ENCODE assay signal across 8 mouse cellular contexts in the genomic region with DNA sequence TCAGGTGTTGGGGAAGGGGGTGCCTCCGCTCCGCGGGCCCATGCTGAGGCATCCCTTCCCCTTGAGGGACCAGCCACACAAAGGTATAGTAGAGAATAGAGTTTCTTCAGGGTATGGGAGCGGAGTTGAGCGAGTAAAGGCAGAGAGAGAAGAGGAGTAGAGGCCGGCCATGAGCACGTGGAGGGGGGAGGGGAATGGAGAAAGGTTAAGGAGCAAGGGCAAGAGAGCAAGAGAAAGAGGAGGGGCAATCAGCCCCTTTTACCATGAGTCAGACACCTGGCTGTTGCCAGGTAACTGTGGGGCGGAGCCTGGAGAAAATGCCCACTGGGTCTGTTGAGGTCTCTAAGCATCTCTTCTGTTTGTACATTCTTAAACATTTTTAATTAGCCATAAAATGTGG. TPM values are rescaled to one million over a fixed set of nuclear protein-coding genes. Genes with fewer than 3 reads are reported as not detected.
DNase-seq lines count a peak whose midpoint lies in the region; ATAC-seq and TF ChIP-seq lines count a peak whose summit lies in the region.

No protein-coding gene starts in this region.

- no peaks in the 10 kb centered on the region for H3K36me3 ChIP-seq in embryonic facial prominence, embryonic 14.5 days (ENCODE audit: control insufficient read depth, insufficient read depth, low read length)
- no peaks in the 10 kb centered on the region for H3K36me3 ChIP-seq in intestine, postnatal 0 days (ENCODE audit: control insufficient read depth, insufficient read depth)
- no peaks in the 10 kb centered on the region for H3K36me3 ChIP-seq in neural tube, embryonic 13.5 days

- peaks cover 11% of the 10 kb centered on the region for H3K4me1 ChIP-seq in embryonic facial prominence, embryonic 14.5 days (ENCODE audit: control insufficient read depth, insufficient read depth, low read length)
- H3K4me1 ChIP-seq in intestine, postnatal 0 days (replicated peaks; ENCODE audit: control insufficient read depth, insufficient read depth, low read length), result peaks cover 13% of the 10 kb centered on the region
- peaks cover 53% of the 10 kb centered on the region for H3K4me1 ChIP-seq in neural tube, embryonic 13.5 days (replicated peaks)

- H3K4me3 ChIP-seq in layer of hippocampus, adult 2 months, result peak overlapping the region; percentile 95
- H3K4me3 ChIP-seq in embryonic facial prominence, embryonic 14.5 days (ENCODE audit: low read depth, low read length), result peak overlapping the region; percentile 75
- H3K4me3 ChIP-seq in intestine, postnatal 0 days (ENCODE audit: low read depth, low read length), result peak overlapping the region; percentile 74; the same call in 1 of the 2 replicates
- peak overlapping the region; percentile 65 for H3K4me3 ChIP-seq in neural tube, embryonic 13.5 days

- no peak for DNase-seq in layer of hippocampus, adult 2 months (ENCODE audit: low spot score in 2 of 2)
- no peak for DNase-seq in layer of hippocampus, postnatal 36 days
- DNase-seq in embryonic facial prominence, embryonic 14.5 days (ENCODE audit: low spot score), result no peak
- DNase-seq in layer of hippocampus, postnatal 25 days (ENCODE audit: extremely low spot score in 1 of 2, low spot score in 1 of 2), result no peak
- no peak for DNase-seq in urinary bladder, adult 18-20 months (ENCODE audit: low spot score in 2 of 2)

- WGBS in embryonic facial prominence, embryonic 14.5 days, result 11% methylated on average over 8 of the region's 8 CpGs
- WGBS in intestine, postnatal 0 days, result 25% methylated on average over 8 of the region's 8 CpGs
- 19% methylated on average over 8 of the region's 8 CpGs for WGBS in neural tube, embryonic 13.5 days

- H3K4me2 ChIP-seq in embryonic facial prominence, embryonic 14.5 days (ENCODE audit: low read depth, low read length), result peak overlapping the region; percentile 80
- peak overlapping the region; percentile 93 for H3K4me2 ChIP-seq in intestine, postnatal 0 days (replicated peaks; ENCODE audit: low read depth)
- peak overlapping the region; percentile 91 for H3K4me2 ChIP-seq in neural tube, embryonic 13.5 days

- H3K27me3 ChIP-seq in embryonic facial prominence, embryonic 14.5 days (replicated peaks; ENCODE audit: control insufficient read depth, insufficient read depth, low read length), result no peaks in the 10 kb centered on the region
- no peaks in the 10 kb centered on the region for H3K27me3 ChIP-seq in intestine, postnatal 0 days (replicated peaks; ENCODE audit: control insufficient read depth, insufficient read depth, low read length)
- no peaks in the 10 kb centered on the region for H3K27me3 ChIP-seq in neural tube, embryonic 13.5 days

- no peaks in the 10 kb centered on the region for H3K9me3 ChIP-seq in embryonic facial prominence, embryonic 14.5 days (ENCODE audit: control insufficient read depth, low read length)
- H3K9me3 ChIP-seq in intestine, postnatal 0 days (ENCODE audit: control insufficient read depth), result no peaks in the 10 kb centered on the region
- no peaks in the 10 kb centered on the region for H3K9me3 ChIP-seq in neural tube, embryonic 13.5 days

- ATAC-seq in embryonic facial prominence, embryonic 14.5 days (ENCODE audit: low read depth), result no peak
- no peak for ATAC-seq in intestine, postnatal 0 days
- no peak for ATAC-seq in neural tube, embryonic 13.5 days (ENCODE audit: low read depth)
- ATAC-seq in megakaryocyte progenitor cell, adult 5-6 weeks (replicated peaks; ENCODE audit: poor library complexity), result no peak

- TF ChIP-seq CTCF in layer of hippocampus, adult 2 months (conservative IDR thresholded peaks at IDR 0.05), result no peak
- no peak for TF ChIP-seq CTCF in intestine, postnatal 0 days (IDR thresholded peaks at IDR 0.05; ENCODE audit: low read depth)

- H3K27ac ChIP-seq in layer of hippocampus, adult 2 months, result no peak overlapping the region
- no peak overlapping the region for H3K27ac ChIP-seq in embryonic facial prominence, embryonic 14.5 days (replicated peaks; ENCODE audit: low read depth, low read length)
- no peak overlapping the region for H3K27ac ChIP-seq in intestine, postnatal 0 days (ENCODE audit: low read depth, low read length)
- H3K27ac ChIP-seq in neural tube, embryonic 13.5 days (replicated peaks), result no peak overlapping the region

- no peak overlapping the region for H3K9ac ChIP-seq in embryonic facial prominence, embryonic 14.5 days (ENCODE audit: low read depth, low read length)
- no peak overlapping the region for H3K9ac ChIP-seq in intestine, postnatal 0 days (ENCODE audit: low read depth, low read length)
- H3K9ac ChIP-seq in neural tube, embryonic 13.5 days, result peak overlapping the region; percentile 77

RNA-seq across cellular contexts. Expression of a gene that starts 1.0 kb away (rescaled TPM):
- 1 to 10 TPM; 5.9 to 6.0 TPM for total RNA-seq in layer of hippocampus, adult 2 months (2021)
- 1 to 10 TPM; 6.1 to 7.8 TPM for total RNA-seq in layer of hippocampus, postnatal 36 days (2021)
- polyA plus RNA-seq in embryonic facial prominence, embryonic 14.5 days (2014; fragmentation: Nextera tagmentation; extraction: Ambion mirVana), result 13.9 and 14.8 TPM in 2 replicates
- polyA plus RNA-seq in intestine, postnatal 0 days (2015; fragmentation: Nextera tagmentation; extraction: Ambion mirVana), result 8.0 and 9.5 TPM in 2 replicates
- 18.2 and 18.3 TPM in 2 replicates for polyA plus RNA-seq in neural tube, embryonic 13.5 days (2015; fragmentation: Nextera tagmentation; extraction: Ambion mirVana)
- 1 to 10 TPM; 4.6 to 5.7 TPM for total RNA-seq in layer of hippocampus, postnatal 25 days (2021)
- total RNA-seq in megakaryocyte progenitor cell, adult 5-6 weeks (2015), result 1.2 and 3.6 TPM in 2 replicates
- total RNA-seq in megakaryocyte progenitor cell, adult 5-6 weeks (2017), result 3.8 and 4.1 TPM in 2 replicates

RNA-seq across cellular contexts. Expression of a gene that starts 2.0 kb away (rescaled TPM):
- total RNA-seq in layer of hippocampus, adult 2 months (2021), result 10 to 100 TPM; 66.3 to 69.1 TPM
- total RNA-seq in layer of hippocampus, postnatal 36 days (2021), result 10 to 100 TPM; 67.2 to 68.0 TPM
- 21.9 and 23.9 TPM in 2 replicates for polyA plus RNA-seq in embryonic facial prominence, embryonic 14.5 days (2014; fragmentation: Nextera tagmentation; extraction: Ambion mirVana)
- 20.4 and 22.0 TPM in 2 replicates for polyA plus RNA-seq in intestine, postnatal 0 days (2015; fragmentation: Nextera tagmentation; extraction: Ambion mirVana)
- polyA plus RNA-seq in neural tube, embryonic 13.5 days (2015; fragmentation: Nextera tagmentation; extraction: Ambion mirVana), result 30.6 and 33.7 TPM in 2 replicates
- 10 to 100 TPM; 70.6 to 81.7 TPM for total RNA-seq in layer of hippocampus, postnatal 25 days (2021)
- total RNA-seq in megakaryocyte progenitor cell, adult 5-6 weeks (2015), result 24.3 and 25.5 TPM in 2 replicates
- total RNA-seq in megakaryocyte progenitor cell, adult 5-6 weeks (2017), result 13.2 and 15.3 TPM in 2 replicates
